Mouse (Mus musculus) thymus, postnatal 4 days (tissue): ENCODE measurements around the gene Gm9857.

Source experiments
- DNase-seq: peaks from one replicate; pipeline ENCODE4 v3.0.0; 2021

Gm9857 gene

DNA sequence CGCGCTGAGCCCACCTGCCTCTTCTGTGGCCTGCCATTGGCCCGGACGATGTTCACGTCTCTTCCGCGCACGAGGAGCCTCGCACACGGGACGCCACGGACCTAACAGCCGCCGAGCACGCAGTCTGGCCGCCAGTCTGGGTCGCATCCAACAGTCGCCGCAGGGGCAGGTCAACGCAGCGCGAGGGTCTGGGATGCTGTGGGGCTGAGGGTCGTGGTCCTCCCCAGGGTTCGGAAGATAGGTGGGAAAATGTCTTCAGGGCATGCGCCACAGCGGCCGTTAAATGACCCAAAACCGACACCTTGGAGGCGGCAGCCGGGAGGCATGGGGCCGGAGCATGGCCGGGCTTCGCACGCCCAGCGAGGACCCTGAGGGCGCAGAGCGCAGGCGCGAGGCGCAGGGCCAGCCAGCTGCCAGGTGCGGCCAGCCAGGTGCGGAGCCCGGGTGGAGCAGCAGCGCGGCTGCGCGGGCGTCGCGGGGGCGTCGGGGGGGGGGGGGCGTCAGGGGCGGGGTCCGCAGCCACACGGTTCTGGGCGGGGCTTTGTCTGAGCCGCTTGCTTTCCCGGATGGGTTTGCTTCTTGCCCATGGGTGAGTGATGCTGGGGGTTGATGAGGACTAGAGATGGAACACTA, at the start of gene Gm9857:
Gene Gm9857, minus strand, starts transcription at position 445 of the 633 bp plus-strand sequence.
- DNase-seq: peak; percentile 64

DNA sequence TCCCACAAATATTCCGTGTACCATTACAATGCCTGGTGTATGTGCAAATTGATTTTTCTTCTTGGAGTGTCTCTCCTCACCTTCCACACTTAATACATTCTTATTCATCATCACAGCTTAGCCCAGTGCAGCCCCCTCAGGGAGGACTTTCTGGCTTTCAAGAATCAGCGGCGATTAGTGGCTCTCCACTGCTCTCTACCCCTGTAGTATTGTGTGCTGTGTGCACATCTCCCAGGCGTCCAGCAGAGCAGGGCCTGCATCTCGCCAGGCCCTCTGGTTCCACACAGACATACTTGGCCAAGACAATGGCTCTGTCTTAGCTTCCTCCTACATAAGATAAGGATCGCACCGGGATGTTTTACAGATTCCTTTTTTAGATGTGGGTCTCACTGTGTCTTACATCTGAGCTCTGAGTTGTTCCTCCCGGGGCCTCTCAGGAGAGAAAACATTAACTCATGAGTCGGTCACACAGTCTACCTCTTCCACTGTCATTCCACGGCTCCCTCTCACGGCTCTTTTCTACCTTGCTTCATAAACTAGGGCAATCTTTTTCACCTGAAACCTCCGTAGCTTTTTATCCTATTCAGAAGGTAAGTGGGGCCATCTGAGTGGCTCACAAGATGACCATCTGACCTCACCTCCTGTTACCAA, 46.9 kb upstream of the Gm9857 start:
- no peak for DNase-seq

DNA sequence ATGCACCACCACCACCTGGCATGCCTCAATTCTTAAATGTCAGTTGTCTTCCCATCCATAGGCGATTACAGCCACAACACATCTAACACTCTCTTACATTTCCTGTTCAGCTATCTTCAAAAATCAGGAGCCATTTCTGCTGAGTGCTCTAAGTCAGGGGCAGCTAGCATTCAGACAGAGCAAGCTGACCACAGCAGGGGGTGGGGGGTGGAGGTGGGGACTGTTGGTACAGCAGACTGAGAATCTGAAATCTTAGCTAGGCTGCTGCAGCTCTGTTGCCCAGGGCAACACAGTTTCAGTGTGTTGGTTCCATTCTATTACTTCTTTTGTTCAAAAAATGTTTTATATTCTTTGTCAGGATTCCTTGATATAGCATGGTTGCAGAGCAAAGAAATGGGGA, 46.3 kb upstream of the Gm9857 start:
- DNase-seq: no peak

DNA sequence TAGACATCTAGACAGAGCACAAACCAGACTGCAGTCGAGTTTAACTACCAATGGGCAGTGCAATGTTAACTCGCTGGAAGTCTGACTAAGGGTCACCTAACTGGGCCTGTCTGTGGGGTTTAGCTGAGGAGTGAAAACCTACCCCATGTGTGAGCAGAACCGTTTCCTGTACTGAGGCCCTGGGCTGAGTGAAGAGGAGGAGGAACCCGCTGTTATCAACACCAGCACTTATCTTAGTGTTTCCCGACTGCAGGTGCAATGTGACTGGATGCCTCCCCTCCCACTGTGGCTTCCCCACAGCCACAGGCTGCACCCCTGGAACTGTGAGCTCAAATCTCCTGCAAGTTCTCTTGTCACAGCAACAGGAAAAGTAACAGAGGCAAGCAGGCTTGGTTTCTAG, 43.7 kb upstream of the Gm9857 start:
- DNase-seq: peak; percentile 42

DNA sequence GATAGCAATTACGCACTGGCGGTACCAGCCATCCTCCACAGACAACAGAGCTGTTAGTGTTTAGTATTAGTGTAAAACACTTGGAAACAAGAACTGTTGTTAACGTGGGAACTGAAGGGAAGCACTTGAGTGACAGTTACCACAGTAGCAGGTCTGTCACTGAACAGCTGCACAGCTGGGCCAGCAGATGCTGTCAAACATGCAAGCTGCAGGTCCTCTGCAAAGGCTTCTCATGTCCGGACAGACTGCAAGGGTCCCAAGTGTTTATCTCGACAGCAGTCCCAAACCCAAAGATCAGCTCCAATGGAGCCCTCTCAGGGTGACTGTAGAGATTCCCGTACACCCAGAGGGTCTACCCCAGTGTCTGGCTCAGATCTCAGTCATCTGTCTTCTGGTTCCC, 41.7 kb upstream of the Gm9857 start:
- DNase-seq: peak; percentile 58

DNA sequence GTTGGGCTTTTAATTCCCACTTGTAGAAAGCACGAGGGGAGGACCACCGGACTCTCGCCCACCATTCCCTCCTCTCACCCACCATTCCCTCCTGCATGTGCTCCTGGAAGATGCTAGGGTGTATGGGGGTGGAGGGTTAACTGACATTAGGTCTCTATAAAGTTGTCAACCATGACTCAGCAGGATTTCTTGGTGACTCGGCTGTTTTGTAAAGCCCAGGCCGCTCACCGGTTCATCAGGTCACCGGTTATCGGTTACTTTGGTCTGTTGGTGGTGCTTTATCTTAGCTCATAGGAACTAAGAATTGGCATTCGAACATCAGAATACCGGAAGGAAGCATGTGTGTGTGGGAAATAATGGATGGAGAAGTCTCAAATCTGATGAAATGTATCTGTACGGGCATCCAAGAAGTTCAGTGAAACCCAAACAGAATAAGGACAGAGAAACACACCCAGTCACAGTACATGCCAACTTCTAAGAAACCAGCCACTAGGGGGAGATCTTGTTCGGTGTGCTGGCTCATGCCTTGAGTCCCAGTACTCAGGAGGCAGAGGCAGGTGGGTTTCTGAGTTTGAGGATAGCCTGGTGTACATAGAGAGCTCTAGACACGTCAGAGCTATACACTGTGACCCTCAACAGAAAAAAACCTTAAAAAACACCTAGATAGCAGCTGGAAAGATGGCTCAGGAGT, 37.2 kb upstream of the Gm9857 start:
- no peak for DNase-seq

DNA sequence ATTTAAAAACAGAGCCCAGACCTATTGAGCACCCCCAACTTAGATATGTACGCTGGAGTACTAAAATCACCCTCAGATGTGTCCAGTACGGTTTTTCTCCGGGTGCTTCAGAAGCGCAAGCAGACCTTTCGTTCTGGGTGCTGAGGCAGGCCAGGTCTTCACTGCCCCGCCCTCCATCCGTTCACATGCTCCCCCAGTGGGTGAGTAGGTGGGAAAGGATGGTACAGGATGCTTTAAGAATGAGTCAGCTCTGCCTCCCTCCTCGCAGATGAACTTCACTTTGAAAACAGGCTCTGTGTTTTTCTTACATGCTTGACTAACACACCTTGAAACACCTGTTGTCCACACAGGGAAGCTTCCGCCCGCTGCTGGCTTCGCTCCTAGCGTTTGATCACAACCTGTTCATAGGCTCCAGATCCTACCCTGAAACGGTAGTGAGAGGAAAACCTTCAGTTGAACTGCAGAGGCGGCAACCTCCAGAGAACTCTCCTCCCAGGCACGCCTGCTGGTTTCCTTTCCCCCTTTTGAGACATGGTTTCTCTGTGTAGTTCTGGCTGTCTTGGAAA, 34.8 kb upstream of the Gm9857 start:
- DNase-seq: no peak

DNA sequence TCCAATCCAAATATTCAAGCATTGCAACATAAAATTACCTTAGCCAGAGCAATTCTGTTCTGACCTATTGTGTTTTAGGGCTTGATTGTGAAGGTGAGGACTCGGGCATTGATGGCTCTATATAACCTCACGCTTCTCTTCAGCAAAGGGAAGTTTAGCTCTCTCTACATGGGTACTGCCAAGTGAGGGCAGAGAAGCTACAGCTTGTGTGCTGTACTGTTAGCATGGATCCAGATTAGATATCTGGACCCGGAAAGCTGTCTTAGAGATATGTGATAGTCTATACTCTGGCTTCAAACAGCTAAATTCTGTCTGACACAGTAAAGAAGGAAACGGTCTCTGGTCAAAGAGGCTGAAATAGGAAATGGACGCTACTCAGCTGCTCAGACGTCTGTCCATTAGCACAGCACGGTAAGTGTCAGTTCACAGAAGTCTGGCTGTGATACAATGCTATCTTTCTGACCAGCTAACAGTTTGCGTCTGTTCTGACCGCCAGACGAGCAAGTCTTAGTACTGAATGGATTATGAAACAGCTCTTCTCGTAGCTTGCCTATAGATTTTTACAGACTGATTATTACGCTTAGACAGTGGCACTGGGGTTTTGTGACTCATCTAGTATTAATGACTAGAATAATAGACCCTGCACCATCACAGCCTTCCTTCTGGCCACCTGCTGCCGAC, 33.9 kb upstream of the Gm9857 start:
- DNase-seq: no peak

DNA sequence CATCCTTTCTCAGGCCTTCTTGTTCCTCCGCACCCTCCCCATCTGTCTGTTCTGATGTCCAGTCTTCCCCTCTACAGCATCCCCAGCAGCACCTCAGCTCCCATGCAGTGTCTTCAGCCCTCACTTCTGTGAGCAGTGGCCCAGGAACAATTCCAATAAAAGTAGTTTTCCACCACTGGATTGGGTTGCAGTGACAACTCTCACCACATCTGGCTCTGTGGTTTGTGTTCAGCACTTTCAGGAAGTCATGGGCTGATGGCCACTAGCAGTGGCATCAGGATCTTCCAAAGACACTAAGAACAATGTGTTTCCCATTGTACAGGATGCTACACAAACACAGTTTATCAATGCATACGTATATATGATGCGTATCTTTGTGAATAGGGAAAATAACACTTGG, 25.8 kb upstream of the Gm9857 start:
- no peak for DNase-seq

DNA sequence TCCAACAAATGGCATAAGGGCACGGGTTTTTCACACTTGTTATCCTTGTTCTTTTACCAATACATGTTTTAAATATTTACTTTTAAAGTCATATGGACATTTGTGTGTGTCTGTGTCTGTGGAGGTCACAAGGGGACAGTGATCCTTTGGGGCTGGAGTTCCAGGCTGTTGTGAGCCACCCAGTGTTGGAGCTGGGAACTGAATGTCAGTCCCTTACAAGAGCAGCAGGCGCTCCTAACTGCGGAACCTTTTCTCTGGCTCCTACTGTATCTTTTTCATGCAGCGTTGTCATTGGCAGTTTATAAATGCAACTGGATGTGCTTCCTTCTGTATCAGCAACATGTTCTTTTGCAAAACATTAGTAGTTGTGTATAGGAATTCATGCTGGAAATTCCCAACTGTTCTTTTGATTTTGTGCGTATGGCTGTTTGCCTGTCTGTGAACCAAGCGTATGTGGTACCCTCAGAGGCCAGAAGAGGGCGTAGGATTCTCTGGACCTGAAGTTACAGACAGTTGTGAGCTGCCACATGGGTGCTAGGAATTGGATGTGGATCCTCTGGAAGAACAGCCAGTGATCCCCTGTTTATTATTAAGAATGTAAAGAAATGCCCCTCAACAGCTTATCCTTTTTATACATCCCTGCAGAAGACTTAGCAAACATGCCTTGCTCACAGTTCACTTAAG, 24.3 kb upstream of the Gm9857 start:
- DNase-seq: peak; percentile 66

DNA sequence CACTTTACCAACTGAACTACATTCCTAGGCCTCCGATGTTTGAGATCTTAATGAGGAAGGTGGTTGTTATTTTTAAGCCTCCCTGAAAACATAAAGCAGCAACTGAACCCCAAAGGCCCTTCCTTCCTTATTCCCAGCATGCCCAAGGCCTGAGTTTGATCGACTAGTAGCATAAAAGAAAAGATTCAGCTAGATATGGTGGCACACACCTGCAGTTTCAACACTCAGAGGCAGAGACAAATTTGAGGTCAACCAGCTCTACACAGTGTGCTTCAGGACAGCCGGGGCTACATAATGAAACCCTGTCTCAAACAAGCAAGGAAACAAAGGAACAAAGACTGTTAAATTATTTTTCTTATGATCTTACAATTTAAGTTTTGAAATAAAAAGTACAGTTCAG, 23.5 kb upstream of the Gm9857 start:
- DNase-seq: peak; percentile 46

DNA sequence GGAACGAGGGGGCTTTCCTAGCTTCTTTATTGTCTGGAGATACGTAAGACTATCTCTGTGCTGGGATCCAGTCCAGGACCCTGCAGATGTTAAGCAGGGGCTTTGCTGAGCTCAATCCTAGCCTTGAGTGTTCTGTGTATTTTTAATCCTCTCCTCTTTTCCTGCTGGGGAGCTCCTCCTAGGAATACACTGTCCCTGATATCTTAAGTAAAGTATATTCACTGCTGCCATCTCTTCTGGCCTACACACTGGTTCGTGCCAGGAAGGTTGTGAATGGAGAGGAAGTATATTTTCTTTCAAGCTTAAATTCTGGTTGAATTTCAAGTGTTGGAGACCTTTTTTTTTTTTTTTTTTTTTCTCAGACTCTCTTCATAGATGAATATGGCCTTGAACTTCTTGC, 23.0 kb upstream of the Gm9857 start:
- DNase-seq: no peak

DNA sequence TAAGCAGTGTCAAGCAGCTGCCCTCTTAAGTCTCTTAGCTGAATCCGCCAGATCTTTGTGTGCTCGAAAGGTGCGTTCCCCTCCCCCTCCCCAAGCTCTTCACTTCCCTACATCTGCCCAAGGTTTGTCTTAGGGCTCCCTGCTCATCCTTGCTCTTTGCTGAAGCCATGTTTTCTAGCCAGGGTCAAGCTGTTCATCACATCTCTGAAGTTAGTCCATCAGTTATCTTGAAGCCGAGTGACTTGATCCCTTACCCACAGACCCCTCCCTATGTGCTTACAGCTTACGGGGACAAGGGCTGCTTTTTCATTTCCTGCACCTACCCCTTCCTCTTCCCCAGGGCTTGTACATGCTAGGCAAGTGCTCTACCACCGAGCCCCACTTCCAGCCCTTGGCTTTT, 21.4 kb upstream of the Gm9857 start:
- DNase-seq: peak; percentile 58

DNA sequence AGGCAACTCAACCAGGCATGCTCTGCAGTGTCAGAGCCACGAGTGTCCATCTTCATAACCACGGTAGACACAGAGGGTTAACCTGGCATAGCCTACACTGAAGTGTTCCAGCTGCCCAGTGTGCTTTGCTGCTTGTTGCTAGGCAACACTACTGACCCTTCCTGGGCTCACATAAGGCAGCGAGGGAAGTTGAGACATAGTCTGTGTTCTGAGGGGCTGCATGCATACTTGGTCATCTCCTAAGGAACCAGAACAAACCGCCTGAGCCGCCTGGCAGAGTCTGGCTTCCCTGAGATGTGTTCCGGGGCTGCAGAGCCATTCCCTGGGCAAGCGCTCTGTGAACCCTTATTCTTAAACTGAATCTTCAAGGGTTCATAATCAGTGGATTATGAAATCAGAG, 21.0 kb upstream of the Gm9857 start:
- peak; percentile 35 for DNase-seq

DNA sequence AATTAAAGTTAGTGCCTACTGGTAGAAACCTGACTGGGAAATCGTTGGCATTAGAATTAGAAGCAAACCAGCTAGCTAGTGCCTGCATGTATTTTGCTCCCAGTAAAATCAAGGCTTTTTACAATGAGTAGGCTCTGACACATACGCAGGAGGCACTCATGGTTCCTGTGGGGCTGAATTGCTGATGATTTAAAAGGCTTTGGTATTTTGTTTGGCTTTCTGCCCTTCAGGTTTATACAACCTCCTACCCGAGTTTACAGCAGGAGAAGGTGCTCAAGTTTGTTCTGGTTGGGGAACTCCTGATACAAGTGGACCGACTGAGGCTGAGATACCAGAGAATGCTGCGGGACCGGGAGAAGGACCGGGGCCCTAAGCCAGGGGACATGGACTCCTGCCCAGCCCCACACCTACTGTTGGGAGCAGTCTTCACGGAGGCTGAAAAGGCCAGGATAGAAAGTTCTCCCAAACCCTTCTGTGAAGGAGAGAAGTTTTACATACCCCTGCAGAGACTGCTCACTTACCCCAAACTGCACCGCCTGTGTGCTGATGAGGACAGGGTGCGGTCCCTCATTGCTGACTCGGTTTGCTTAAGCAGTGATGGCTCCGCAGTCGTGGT, 19.5 kb upstream of the Gm9857 start:
- DNase-seq: peak; percentile 12

DNA sequence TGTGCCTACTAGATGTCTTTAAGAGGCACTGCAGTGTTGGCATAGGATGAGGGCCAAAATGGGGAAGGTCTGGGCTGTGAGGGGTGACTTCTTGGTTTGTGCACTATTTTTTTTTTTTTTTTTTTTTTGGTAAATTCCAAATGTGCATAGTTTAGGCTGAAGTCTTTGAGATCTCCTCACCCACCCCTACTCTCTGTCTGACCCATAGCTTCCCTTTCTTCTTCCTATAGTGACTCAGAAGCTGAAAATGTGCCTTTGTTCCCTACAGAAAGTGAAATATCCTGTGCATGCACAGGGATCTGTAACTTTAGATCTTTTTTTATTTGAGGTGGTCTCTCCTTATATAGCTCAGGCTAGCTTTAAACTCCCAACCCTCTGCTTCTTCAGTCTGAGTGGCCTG, 17.7 kb upstream of the Gm9857 start:
- no peak for DNase-seq

DNA sequence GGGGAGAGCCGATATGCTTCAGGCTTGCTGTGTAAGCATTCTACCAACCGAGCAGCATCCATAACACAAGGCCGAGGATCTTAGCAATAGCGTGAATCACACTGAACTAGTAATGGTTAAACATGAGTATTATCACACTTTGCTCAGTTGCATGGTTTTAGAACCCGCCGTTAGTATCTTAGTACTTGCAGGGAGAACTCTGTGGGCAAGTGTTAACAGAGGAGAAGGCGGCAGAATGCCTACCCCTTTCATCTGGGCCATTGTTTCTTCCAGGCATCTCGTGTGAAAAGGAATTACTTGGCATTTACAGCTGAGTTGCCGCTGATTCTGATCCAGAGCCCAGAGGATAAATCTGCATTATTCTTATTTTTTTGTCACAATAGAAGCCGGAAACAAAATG, 751 bp upstream of the Gm9857 start:
- no peak for DNase-seq

DNA sequence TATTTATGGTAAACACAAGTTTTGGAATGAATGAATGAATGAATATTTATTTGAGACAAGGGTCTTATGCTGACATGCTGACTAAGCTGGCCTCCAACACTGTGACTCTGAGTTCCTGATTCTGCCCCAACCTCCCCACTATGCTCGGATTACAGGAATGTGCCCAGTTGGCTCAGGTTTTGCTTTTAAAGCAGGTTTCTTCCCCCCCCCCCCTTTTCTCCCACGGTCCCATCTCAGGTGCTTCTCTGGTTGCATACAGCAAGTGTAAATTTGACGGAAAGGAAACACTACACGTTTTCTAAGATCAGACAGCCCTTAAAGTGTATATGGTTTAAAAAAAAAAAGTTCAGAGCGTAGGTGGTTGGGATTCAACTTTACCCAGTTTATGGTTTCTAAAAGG, 672 bp downstream of the Gm9857 start, which contains the start of gene Henmt1:
Gene Henmt1, plus strand, starts transcription at position 301 of the 400 bp plus-strand sequence.
- no peak for DNase-seq

DNA sequence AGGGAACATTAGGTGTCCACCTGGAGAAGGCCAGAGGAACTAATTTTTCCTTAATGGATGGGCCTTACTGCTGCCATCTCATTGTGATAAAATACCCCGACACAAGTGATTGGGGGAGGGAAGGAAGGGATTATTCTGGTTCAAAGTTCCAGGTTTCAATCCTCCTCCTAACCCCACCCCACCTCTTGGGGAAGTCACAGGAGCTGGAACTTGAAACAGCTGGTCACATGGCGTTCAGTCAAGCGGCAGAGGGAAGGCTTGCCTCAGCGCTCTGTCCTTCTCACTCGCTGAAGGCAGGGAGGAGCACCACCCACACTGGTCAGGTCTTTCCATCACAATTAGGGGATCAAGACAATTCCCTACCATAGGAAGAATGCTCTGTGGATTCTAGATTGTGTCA, 1.6 kb downstream of the Gm9857 start:
- DNase-seq: no peak

DNA sequence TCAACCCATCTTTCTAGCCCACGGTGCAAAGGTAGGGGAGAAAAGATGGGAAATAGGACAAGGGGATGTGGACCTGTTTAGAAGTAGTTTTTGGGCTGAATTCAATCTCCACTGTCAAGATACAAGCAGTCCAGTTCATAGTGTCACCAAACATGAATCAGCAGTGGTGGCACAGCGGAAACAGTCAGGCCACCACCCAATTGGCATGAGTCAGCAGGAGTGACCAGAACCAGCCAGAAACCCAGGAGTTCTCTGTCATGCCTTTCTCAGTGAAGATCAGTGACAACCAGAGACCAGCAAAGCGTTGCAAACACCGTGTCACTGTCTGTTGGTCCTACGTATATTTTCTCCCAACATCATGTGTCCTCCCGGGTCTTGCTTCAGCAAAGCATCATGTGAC, 6.7 kb downstream of the Gm9857 start:
- no peak for DNase-seq

DNA sequence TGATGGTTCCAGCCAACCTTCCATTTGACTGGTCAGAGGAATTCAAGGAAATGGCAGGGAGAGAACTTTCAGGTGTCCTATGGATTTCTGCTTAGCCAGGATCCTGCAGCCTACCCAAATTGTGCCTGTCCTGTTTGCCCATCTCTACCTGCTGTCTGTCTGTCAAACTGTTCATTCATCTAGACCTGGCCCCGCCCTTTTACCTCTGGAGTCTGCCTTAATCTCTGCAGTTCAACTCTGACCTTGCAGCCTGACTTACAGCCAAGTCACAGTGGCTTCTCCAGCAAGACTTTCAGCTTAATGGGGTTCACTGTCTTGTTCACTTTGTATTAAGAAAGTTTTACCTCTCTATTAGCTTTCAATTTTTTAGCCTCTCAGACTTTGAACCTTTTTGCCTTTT, 13.9 kb downstream of the Gm9857 start:
- no peak for DNase-seq

DNA sequence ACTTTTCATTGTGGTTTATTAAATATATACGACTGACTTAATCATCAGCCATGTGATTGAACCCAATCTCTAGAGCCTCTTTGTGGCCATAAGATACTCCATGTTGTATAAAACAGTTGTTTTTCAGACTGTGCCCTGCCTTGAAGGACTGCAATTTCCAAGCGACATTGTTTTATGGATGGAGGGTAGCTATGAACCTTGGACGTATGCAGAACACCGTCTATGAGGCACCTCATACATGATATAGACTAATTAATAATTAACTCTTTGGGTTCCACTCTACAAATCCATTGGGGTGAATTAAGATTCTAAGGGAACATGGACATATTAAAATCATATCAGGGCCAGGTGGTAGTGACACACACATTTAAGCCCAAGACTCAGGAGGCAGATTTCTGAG, 14.6 kb downstream of the Gm9857 start:
- DNase-seq: no peak
